Mouse (Mus musculus) erythroblast, embryonic 14.5 days (primary cell): ENCODE measurements around the gene Dennd2a. TPM values are rescaled to one million over a fixed set of nuclear protein-coding genes. Genes with fewer than 3 reads are reported as not detected.

Experiments used
- H3K27me3 ChIP-seq: 2 replicates; pipeline ENCODE4 v1.6.1; 2012; ENCODE audit warnings: inconsistent platforms; ENCODE audit not compliant: control insufficient read depth
- H3K36me3 ChIP-seq: 2 replicates; pipeline ENCODE4 v1.6.1; 2012; ENCODE audit warnings: mild to moderate bottlenecking, inconsistent platforms; ENCODE audit not compliant: control insufficient read depth
- H3K4me1 ChIP-seq: 2 replicates; pipeline ENCODE4 v1.6.1; 2012; ENCODE audit warnings: inconsistent platforms; ENCODE audit not compliant: control insufficient read depth
- H3K4me3 ChIP-seq: replicated peaks from 2 replicates; pipeline ENCODE3; 2012; ENCODE audit warnings: moderate library complexity, mild to moderate bottlenecking, inconsistent platforms
- H3K9me3 ChIP-seq: 2 replicates; pipeline ENCODE4 v1.6.1; 2012; ENCODE audit warnings: low read length, inconsistent platforms, mixed read lengths; ENCODE audit not compliant: control insufficient read depth
- GATA1 ChIP-seq: IDR thresholded peaks from 2 replicates; pipeline ENCODE4 v1.6.1; 2012; ENCODE audit warnings: low read length, inconsistent platforms, mixed read lengths
- TAL1 ChIP-seq: IDR thresholded peaks from 3 replicates; pipeline ENCODE4 v1.6.1; 2012; ENCODE audit warnings: low read length, inconsistent platforms, mixed read lengths
- polyA plus RNA-seq: library from polyadenylated mRNA; stranded (reverse); fragments of >175 nt; gene quantifications from 2 replicates; pipeline ENCODE4 v1.2.3, GENCODE M21; 2012

The Dennd2a gene
- polyA plus RNA-seq, 1 experiment: not detected

GRCm38 (mm10) chr6:39559276-39559939 lies 1.7 kb upstream of the Dennd2a start:
- no peaks in the 10 kb centered on the region for H3K36me3 ChIP-seq
- H3K4me3 ChIP-seq: no peak overlapping the region
- TF ChIP-seq TAL1: no peak
- TF ChIP-seq GATA1: no peak
- H3K4me1 ChIP-seq: peaks cover 11% of the 10 kb centered on the region
- peaks cover 60% of the 10 kb centered on the region for H3K27me3 ChIP-seq
- H3K9me3 ChIP-seq: no peaks in the 10 kb centered on the region

- no peak for TF ChIP-seq TAL1
- H3K9me3 ChIP-seq: no peaks in the 10 kb centered on the region
- H3K4me3 ChIP-seq: peak overlapping the region; percentile 39
- no peaks in the 10 kb centered on the region for H3K36me3 ChIP-seq
- peaks cover 66% of the 10 kb centered on the region for H3K27me3 ChIP-seq
- H3K4me1 ChIP-seq: peaks cover 1% of the 10 kb centered on the region
Observed at GRCm38 (mm10) chr6:39556900-39557659, 587 bp downstream of the Dennd2a start.

- peaks cover 62% of the 10 kb centered on the region for H3K27me3 ChIP-seq
- TF ChIP-seq GATA1: no peak
- TF ChIP-seq TAL1: no peak
- H3K36me3 ChIP-seq: no peaks in the 10 kb centered on the region
- H3K9me3 ChIP-seq: no peaks in the 10 kb centered on the region
- H3K4me1 ChIP-seq: no peaks in the 10 kb centered on the region
- no peak overlapping the region for H3K4me3 ChIP-seq
Observed at GRCm38 (mm10) chr6:39555648-39555945, 2.1 kb downstream of the Dennd2a start.

- Histone ChIP-seq H3K4me3 (no peak overlapping the region), H3K9me3 (no peaks in the 10 kb centered on the region), H3K36me3 (no peaks in the 10 kb centered on the region), H3K4me1 (no peaks in the 10 kb centered on the region), H3K27me3 (peaks cover 61% of the 10 kb centered on the region)
- TF ChIP-seq TAL1 (no peak), GATA1 (no peak)
Observed at GRCm38 (mm10) chr6:39554888-39555647, 2.6 kb downstream of the Dennd2a start.

GRCm38 (mm10) chr6:39551981-39552636 lies 5.6 kb downstream of the Dennd2a start:
- no peaks in the 10 kb centered on the region for H3K4me1 ChIP-seq
- TF ChIP-seq TAL1 (no peak), GATA1 (no peak)
- no peak overlapping the region for H3K4me3 ChIP-seq
- H3K27me3 ChIP-seq: peaks cover 32% of the 10 kb centered on the region
- H3K36me3 ChIP-seq: no peaks in the 10 kb centered on the region
- H3K9me3 ChIP-seq: no peaks in the 10 kb centered on the region

GRCm38 (mm10) chr6:39548030-39548429 lies 9.6 kb downstream of the Dennd2a start:
- Histone ChIP-seq H3K4me3 (no peak overlapping the region), H3K27me3 (no peaks in the 10 kb centered on the region), H3K9me3 (no peaks in the 10 kb centered on the region), H3K36me3 (no peaks in the 10 kb centered on the region), H3K4me1 (no peaks in the 10 kb centered on the region)
- TF ChIP-seq TAL1 (no peak), GATA1 (no peak)

GRCm38 (mm10) chr6:39545474-39545873 lies 12.2 kb downstream of the Dennd2a start:
- H3K9me3 ChIP-seq: no peaks in the 10 kb centered on the region
- no peaks in the 10 kb centered on the region for H3K27me3 ChIP-seq
- no peaks in the 10 kb centered on the region for H3K4me1 ChIP-seq
- TF ChIP-seq TAL1 (no peak), GATA1 (no peak)
- H3K4me3 ChIP-seq: no peak overlapping the region
- H3K36me3 ChIP-seq: no peaks in the 10 kb centered on the region

- no peak for TF ChIP-seq GATA1
- TF ChIP-seq TAL1: no peak
- H3K4me1 ChIP-seq: no peaks in the 10 kb centered on the region; the same call in 1 of the 2 replicates
- H3K4me3 ChIP-seq: no peak overlapping the region
- no peaks in the 10 kb centered on the region for H3K36me3 ChIP-seq
- H3K9me3 ChIP-seq: no peaks in the 10 kb centered on the region
- peaks cover 9% of the 10 kb centered on the region for H3K27me3 ChIP-seq
Observed at GRCm38 (mm10) chr6:39543769-39544420, 13.8 kb downstream of the Dennd2a start.
